Mouse (Mus musculus): ENCODE data around the gene Rbms3.

- TF ChIP-seq CTCF (IDR thresholded peaks at IDR 0.05), result no peak
- TF ChIP-seq POLR2A (IDR thresholded peaks at IDR 0.05; ENCODE audit: insufficient read depth, low read depth, low read length), result no peak
- no peak for TF ChIP-seq EP300 (IDR thresholded peaks at IDR 0.05; ENCODE audit: insufficient read depth, low read depth, low read length)
Observed at GRCm38 (mm10) chr9:116639597-116640301, 990.0 kb downstream of the Rbms3 start.
